Mouse (Mus musculus): ENCODE data around the gene Pgf.

Pgf gene

DNA sequence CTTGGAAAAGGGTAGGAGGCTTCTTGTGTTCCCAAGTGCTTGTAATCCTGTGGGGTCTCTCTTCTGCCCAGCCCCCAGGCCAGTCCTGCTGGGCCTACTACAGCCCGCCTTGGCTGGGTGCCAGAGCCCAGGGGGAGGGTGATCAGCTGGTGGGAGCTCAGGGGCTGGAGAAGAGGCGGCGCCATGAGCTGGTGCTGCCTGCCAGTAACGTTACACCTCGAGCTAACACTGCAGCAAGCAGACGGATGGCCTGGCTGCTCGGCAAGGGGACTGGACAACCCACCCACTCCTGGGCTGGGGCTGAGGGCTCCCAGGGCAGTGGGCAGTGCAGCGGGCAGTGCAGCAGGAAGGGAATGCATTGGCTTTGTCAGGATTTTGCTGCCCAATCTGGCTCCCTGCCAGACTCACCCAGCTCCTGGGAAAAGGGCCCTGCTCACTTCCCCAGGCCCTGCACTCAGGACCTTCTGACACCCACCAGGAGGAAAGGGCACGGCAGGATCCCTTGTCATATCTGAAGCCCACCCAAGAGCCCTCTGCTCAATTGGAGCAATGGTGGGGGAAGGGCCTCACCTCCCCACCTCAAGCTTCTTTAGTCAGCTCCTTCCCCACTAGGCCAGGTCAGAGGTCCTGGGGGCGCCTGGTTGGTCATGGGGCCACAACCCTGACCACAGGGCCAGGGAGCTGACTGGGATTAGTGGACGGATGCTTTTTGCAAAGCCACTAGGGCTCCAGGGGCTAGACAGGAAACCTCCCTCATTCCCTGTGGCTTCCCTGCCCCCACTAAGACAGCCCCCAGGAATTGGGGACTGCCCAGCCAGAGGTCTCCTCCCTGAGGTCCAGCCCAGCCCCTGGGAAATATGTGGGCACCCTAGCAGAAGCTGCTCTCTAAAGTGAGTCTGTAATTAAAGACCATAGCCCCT lies 1.4 kb downstream of the Pgf start:
- CTCF ChIA-PET = interaction anchor here (0.5 to 2.3 kb wide), 10 partner anchors 9 to 317 kb away, joined by 3 to 8 read pairs (median 4); no protein-coding TSS in a partner anchor
- POLR2A ChIA-PET = interaction anchor here in 3 of 4 experiments (0.6 to 4.3 kb wide), 34 partner anchors 9 to 563 kb away, joined by 3 to 16 read pairs (median 4); partner anchors contain the start of genes Eif2b2 (in 2 of the 3), Rps6kl1 (in 2 of the 3), Acyp1 (in 1 of the 3) and Mlh3 (in 1 of the 3)

GRCm38 (mm10) chr12:85175087-85175675 lies 2.4 kb downstream of the Pgf start:
- POLR2A ChIA-PET = interaction anchor here in 2 of 4 experiments (0.7 to 4.3 kb wide), 15 partner anchors 8 to 562 kb away, joined by 3 to 16 read pairs (median 3); partner anchors contain the start of genes Rps6kl1 (in 2 of the 2), Acyp1 (in 1 of the 2), Eif2b2 (in 1 of the 2) and Zc2hc1c (in 1 of the 2)
- CTCF ChIA-PET = interaction anchor here in 2 of 4 experiments (1.0 to 2.3 kb wide), 3 partner anchors 38 to 130 kb away, joined by 4 to 8 read pairs (median 6); no protein-coding TSS in a partner anchor

GRCm38 (mm10) chr12:85174016-85174415 lies 3.6 kb downstream of the Pgf start:
- CTCF ChIA-PET = interaction anchor here in 2 of 4 experiments (1.1 to 1.6 kb wide), 3 partner anchors 113 to 390 kb away, joined by 3 to 6 read pairs (median 3); no protein-coding TSS in a partner anchor
- POLR2A ChIA-PET = interaction anchor here (0.5 to 4.3 kb wide), 4 partner anchors 23 to 330 kb away, joined by 3 to 16 read pairs (median 4); partner anchors contain the start of gene Rps6kl1 (in 1 of the 4)

DNA sequence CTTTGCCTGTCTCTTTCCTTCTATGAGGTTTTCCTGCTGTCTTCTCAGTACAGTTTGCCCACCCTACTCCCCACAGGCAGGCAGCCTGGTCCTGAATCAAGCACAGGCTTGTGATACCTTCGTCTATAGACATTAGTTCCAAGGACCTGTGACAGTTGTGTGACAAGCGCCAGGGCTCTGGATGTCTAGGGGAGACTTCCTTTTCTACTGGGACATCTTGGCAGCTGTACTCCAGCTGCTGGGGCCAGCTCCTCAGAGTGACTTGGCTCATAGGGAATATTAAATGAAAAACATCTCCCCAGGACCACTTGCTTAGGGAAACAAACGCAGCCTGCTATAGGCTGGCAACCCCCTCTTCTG lies 6.7 kb downstream of the Pgf start:
- POLR2A ChIA-PET = interaction anchor here in 2 of 4 experiments (1.3 to 1.7 kb wide), 2 partner anchors 20 to 31 kb away, joined by 5 to 6 read pairs; partner anchors contain the start of gene Rps6kl1 (in 1 of the 2)
- CTCF ChIA-PET = interaction anchor here in 2 of 4 experiments (1.2 to 2.9 kb wide), 4 partner anchors 9 to 135 kb away, joined by 3 to 24 read pairs (median 7); partner anchors contain the start of genes Acyp1 (in 1 of the 2) and Zc2hc1c (in 1 of the 2)

DNA sequence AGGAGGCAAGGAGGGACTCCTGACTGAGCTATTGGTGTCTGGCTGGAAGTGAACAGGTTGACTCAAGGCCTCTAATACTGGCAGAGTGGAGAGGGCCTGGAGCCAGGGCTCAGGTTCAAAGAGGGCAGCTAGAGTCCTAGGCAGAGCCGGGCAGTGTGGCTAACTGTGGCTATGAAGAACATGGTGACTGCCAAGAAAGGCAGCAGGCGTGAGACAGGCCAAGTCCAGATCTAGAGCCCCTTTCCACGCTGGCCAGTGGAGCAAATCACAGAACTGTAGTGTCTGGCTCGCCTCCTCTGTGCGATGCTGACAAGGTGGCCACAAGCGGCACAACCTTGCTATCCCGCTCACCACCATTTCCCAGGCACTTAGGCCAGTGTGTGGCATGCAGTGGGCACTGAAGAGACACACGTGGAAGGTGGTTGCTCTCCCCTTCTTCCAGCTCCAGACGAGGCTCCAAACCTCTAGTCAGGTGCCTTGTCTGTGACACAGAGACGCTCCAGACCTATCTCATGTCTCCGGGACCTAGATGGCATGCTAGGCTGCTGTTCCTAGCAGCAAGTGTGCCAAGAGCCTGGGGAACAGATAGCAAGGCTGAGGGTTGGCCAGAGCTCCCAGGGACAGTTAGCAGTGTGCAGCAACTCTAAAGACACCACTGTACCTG lies 7.2 kb downstream of the Pgf start:
- POLR2A ChIA-PET = interaction anchor here in 3 of 4 experiments (0.6 to 1.7 kb wide), 7 partner anchors 11 to 168 kb away, joined by 3 to 6 read pairs (median 3); partner anchors contain the start of gene Rps6kl1 (in 2 of the 3)
- CTCF ChIA-PET = interaction anchor here (0.7 to 2.9 kb wide), 26 partner anchors 9 to 327 kb away, joined by 3 to 24 read pairs (median 4); partner anchors contain the start of genes Acyp1 (in 2 of the 4), Rps6kl1 (in 2 of the 4), Zc2hc1c (in 2 of the 4) and Ltbp2 (in 1 of the 4)

- POLR2A ChIA-PET = interaction anchor here in 3 of 4 experiments (0.7 to 1.7 kb wide), 7 partner anchors 10 to 169 kb away, joined by 3 to 6 read pairs (median 3); partner anchors contain the start of gene Rps6kl1 (in 2 of the 3)
- CTCF ChIA-PET = interaction anchor here (0.6 to 2.9 kb wide), 39 partner anchors 8 to 364 kb away, joined by 3 to 24 read pairs (median 4); partner anchors contain the start of genes Acyp1 (in 2 of the 4), Ltbp2 (in 2 of the 4), Rps6kl1 (in 2 of the 4) and Zc2hc1c (in 2 of the 4)
These were observed 7.7 kb downstream of the Pgf start for GRCm38 (mm10) chr12:85169877-85170276.

DNA sequence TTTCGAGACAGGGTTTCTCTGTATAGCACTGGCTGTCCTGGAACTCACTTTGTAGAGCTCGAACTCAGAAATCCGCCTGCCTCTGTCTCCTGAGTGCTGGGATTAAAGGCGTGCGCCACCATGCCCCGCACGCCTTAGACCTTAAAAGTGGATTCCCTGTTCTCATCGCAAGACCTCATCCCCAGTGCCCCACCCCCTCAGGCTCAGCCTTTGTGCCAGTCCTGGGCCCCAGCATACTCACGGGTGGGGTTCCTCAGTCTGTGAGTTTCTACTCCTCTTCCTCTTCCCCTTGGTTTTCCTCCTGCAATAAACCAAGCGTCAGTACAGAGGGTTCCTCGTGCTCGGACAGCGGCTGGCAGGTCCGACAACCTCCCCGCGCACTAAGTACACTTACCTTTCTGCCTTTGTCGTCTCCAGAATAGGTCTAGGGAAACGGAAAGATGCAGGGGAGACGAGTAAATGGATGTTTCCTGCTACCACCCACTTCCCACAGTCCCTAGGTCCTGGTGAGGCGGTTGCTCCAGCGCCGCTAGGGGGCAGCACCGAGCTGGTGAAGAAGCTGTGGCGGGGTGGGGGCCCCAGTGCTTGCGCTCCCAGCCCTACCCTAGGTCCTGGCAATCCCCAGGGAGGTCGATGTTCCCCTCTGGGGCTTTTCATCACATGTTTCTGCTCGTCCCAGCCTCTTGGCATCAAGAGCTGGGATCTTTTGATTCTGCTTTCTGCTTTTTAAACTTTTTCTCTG lies 8.3 kb downstream of the Pgf start:
- CTCF ChIA-PET = interaction anchor here (0.6 to 2.9 kb wide), 44 partner anchors 8 to 560 kb away, joined by 3 to 24 read pairs (median 4); partner anchors contain the start of genes Acyp1 (in 2 of the 4), Ltbp2 (in 2 of the 4), Rps6kl1 (in 2 of the 4) and Zc2hc1c (in 2 of the 4)
- POLR2A ChIA-PET = interaction anchor here in 3 of 4 experiments (0.7 to 1.7 kb wide), 9 partner anchors 10 to 169 kb away, joined by 3 to 6 read pairs (median 3); partner anchors contain the start of genes Rps6kl1 (in 2 of the 3) and Mlh3 (in 1 of the 3)

DNA sequence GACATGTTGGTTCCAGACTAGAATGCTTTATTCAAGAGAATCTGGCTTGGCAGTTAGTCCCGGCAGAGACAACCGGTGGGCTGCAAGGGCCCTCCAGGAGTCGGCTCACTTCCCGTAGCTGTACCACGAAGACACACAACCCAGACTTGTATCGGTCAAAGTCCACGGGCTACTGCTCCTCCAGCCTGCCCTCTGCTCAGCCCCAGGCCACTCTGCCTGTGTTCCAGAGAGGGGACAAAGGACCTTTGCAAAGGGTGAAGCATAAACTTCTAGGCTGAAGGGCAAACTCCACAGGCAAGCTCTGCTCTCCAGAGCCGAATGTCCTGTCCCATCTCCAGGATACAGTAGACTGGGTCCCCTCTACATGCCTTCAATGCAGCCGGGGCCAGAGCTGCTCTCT lies 11.0 kb downstream of the Pgf start:
- POLR2A ChIA-PET = interaction anchor here in 2 of 4 experiments (1.0 to 1.6 kb wide), 2 partner anchors 9 to 121 kb away, joined by 3 read pairs; partner anchors contain the start of genes Acyp1 (in 1 of the 2) and Zc2hc1c (in 1 of the 2)

DNA sequence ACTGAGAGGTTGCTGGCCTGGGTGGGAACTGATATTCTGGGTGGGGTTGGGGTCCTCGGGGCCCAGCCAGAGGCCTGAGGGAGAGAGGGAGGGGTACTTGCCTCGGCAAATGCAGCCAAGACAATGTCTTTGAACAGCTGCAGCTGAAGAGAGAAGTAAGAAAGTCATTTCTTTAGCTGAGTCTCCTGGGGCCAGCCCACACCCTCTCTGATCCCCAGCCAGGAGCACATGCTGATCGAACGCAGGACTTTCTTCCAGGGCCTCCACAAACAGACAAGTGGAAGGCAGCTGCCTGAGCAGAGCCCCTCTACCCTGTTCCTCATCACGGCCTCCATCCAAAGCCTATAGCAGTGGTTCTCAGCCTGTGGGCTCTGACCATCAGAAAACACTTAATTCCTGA lies 12.6 kb downstream of the Pgf start:
- CTCF ChIA-PET = interaction anchor here in 2 of 4 experiments (0.7 to 1.3 kb wide), 3 partner anchors 14 to 141 kb away, joined by 3 to 4 read pairs (median 3); partner anchors contain the start of gene Rps6kl1 (in 1 of the 2)
- POLR2A ChIA-PET = interaction anchor here in 2 of 4 experiments (1.0 to 1.6 kb wide), 3 partner anchors 25 to 173 kb away, joined by 3 read pairs; partner anchors contain the start of genes Acyp1 (in 1 of the 2) and Zc2hc1c (in 1 of the 2)

More for the DNA sequence above, 11.0 kb downstream of the Pgf start:
- CTCF ChIA-PET = interaction anchor here in 3 of 4 experiments (0.5 to 0.6 kb wide), 3 partner anchors 207 to 1736 kb away, joined by 3 read pairs; no protein-coding TSS in a partner anchor

DNA sequence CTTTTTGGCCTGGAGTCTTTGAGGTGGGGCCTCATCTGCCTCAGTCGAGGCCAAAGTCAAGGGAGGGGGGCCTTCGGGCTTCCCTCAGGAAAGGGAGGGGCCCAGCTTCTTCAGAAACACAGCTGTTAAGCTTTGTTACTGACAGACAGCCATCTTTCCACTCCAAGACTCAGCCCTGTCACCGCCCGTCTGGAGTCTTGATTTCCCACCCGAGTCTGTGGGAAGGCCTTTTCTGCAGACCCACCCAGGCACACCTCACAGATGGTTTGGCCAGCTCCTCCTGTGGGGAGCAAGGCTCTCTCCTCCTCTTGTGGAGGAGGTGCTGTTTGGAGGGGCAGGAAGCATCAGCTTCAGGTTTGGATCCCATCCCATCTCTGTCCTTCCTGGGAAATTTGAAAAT lies 18.0 kb downstream of the Pgf start:
- CTCF ChIA-PET = interaction anchor here (0.6 to 2.3 kb wide), 7 partner anchors 9 to 146 kb away, joined by 3 to 7 read pairs (median 3); partner anchors contain the start of gene Rps6kl1 (in 1 of the 4)
- POLR2A ChIA-PET = interaction anchor here in 2 of 4 experiments (0.5 to 2.6 kb wide), 7 partner anchors 9 to 479 kb away, joined by 3 to 12 read pairs (median 3); partner anchors contain the start of gene Rps6kl1 (in 2 of the 2)

DNA sequence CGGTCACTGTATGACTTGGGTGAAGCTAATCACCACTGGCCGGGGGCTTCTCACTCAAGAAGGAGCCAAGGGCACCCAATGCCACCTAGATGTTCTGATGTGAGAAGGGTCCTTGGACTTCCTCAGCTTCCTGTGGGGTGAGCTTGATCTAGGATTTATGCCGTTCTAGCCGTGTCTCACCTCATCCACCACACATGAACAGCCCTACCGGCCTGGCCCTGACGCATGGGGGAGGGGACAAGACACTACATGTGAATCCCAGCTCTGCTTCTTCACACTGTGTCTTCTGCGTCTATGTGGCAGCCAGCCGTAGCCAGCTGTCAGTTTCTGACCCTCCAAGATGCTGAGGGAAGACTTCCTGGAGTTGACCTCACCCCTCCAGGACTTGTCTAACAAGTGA lies 18.8 kb downstream of the Pgf start:
- ChIA-PET CTCF (interaction anchor here in 2 of 4 experiments (0.9 to 2.3 kb wide), 3 partner anchors 11 to 128 kb away, joined by 3 to 7 read pairs (median 4); no protein-coding TSS in a partner anchor), POLR2A (interaction anchor here in 1 of 4 experiments (2.2 kb wide), 1 partner anchor 9 kb away, joined by 12 read pairs; the partner anchor contains the start of gene Rps6kl1)

GRCm38 (mm10) chr12:85157797-85158460 lies 19.7 kb downstream of the Pgf start:
- POLR2A ChIA-PET = interaction anchor here in 1 of 4 experiments (2.2 kb wide), 1 partner anchor 8 kb away, joined by 12 read pairs; the partner anchor contains the start of gene Rps6kl1
- CTCF ChIA-PET = interaction anchor here in 1 of 4 experiments (1.3 kb wide), 1 partner anchor 11 kb away, joined by 4 read pairs; no protein-coding TSS in a partner anchor

GRCm38 (mm10) chr12:85156324-85156723 lies 21.3 kb downstream of the Pgf start:
- ChIA-PET POLR2A (interaction anchor here in 2 of 4 experiments (0.6 to 1.5 kb wide), 6 partner anchors 11 to 132 kb away, joined by 3 to 6 read pairs (median 4); partner anchors contain the start of genes Acyp1 (in 1 of the 2), Mlh3 (in 1 of the 2) and Zc2hc1c (in 1 of the 2)), CTCF (interaction anchor here in 2 of 4 experiments (0.5 to 1.7 kb wide), 5 partner anchors 13 to 149 kb away, joined by 5 to 9 read pairs (median 5); no protein-coding TSS in a partner anchor)

DNA sequence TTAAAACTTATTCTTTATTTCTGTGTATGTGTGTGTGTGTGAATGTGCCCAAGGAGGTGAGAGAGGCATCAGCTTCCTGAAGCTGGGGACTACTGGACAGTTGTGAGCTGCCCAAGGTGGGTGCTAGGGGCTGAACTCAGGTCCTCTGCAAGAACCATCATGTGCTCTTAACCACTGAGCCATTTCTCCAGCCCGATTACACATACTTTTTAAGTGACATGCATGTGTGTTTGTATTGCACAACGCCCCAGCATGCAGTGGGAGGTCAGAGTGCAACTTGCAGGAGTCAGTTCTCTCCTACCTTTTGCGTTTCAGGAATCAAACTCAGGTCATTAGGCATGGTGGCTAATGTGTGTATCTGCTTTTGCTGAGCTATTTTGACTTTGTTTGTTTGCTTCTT lies 24.6 kb downstream of the Pgf start:
- CTCF ChIA-PET = interaction anchor here in 1 of 4 experiments (0.7 kb wide), 1 partner anchor 17 kb away, joined by 3 read pairs; no protein-coding TSS in a partner anchor
- POLR2A ChIA-PET = interaction anchor here in 2 of 4 experiments (1.4 to 4.2 kb wide), 2 partner anchors 12 to 13 kb away, joined by 5 to 36 read pairs; no protein-coding TSS in a partner anchor

Data from embryonic stem cell, embryonic (primary cell).